Mouse (Mus musculus) cerebellum, adult 2 months (tissue): Measurements from ENCODE around the gene Derl2.

Experiments
- CTCF ChIP-seq: fragments of 200-500 bp; IDR thresholded peaks from 2 replicates; pipeline ENCODE4 v1.5.1; 2011; ENCODE audit warnings: low read depth, mild to moderate bottlenecking, control low read depth, low read length, moderate library complexity, borderline replicate concordance; ENCODE audit not compliant: insufficient read depth
- POLR2A ChIP-seq: fragments of 200-500 bp; IDR thresholded peaks from 2 replicates; pipeline ENCODE4 v1.6.1; 2011; ENCODE audit warnings: low read length, control low read depth, borderline replicate concordance; ENCODE audit not compliant: insufficient read depth

GRCm38 (mm10) chr11:71028280-71028679, 8.6 kb upstream of the Derl2 start:
- no peak for TF ChIP-seq CTCF
- TF ChIP-seq POLR2A, result no peak
